Mouse (Mus musculus) neural tube, embryonic 12.5 days (tissue): Measurements from ENCODE around the gene Apobec1. TPM values are rescaled to one million over a fixed set of nuclear protein-coding genes. Genes with fewer than 3 reads are reported as not detected.

Experiments used
- ATAC-seq: fragments of 200-750 bp; cut with Nextera tagmentation; 2 replicates; pipeline ENCODE4 v1.8.0; 2017; ENCODE audit warnings: low read depth, mild to moderate bottlenecking, moderate TSS enrichment, moderate library complexity; ENCODE audit not compliant: low FRiP score
- H3K27ac ChIP-seq: fragments of 300-500 bp; sonication (generic); 2 replicates; pipeline ENCODE4 v1.5.1; 2016
- H3K27me3 ChIP-seq: fragments of 300-500 bp; sonication (generic); replicated peaks from 2 replicates; pipeline ENCODE4 v1.6.1; 2016; ENCODE audit warnings: mild to moderate bottlenecking
- H3K36me3 ChIP-seq: fragments of 300-500 bp; sonication (generic); 2 replicates; pipeline ENCODE4 v1.6.1; 2016; ENCODE audit warnings: mild to moderate bottlenecking
- H3K4me1 ChIP-seq: fragments of 300-500 bp; sonication (generic); 2 replicates; pipeline ENCODE4 v1.6.1; 2016
- H3K4me2 ChIP-seq: fragments of 300-500 bp; sonication (generic); replicated peaks from 2 replicates; pipeline ENCODE4 v1.6.1; 2016; ENCODE audit warnings: mild to moderate bottlenecking
- H3K4me3 ChIP-seq: fragments of 300-500 bp; sonication (generic); 2 replicates; pipeline ENCODE4 v1.5.1; 2016
- H3K9ac ChIP-seq: fragments of 300-500 bp; sonication (generic); 2 replicates; pipeline ENCODE4 v1.6.1; 2016; ENCODE audit warnings: mild to moderate bottlenecking
- H3K9me3 ChIP-seq: fragments of 300-500 bp; sonication (generic); 2 replicates; pipeline ENCODE4 v1.6.1; 2016; ENCODE audit warnings: mild to moderate bottlenecking
- WGBS: fragments of 180-500 bp; shearing (Covaris S2); methylation state at CpG from one replicate; pipeline ENCODE4 v1.1.7; 2016; 5-methylcytosine and 5-hydroxymethylcytosine counted together
- polyA plus RNA-seq: library from polyadenylated mRNA; unstranded; fragments of >200 nt; fragmentation: Nextera tagmentation; extraction: Ambion mirVana; gene quantifications from 2 replicates; pipeline ENCODE4 v1.2.1, GENCODE M21; 2016

The Apobec1 gene
- polyA plus RNA-seq, 1 experiment from 2014 or later = 2.1 TPM

DNA sequence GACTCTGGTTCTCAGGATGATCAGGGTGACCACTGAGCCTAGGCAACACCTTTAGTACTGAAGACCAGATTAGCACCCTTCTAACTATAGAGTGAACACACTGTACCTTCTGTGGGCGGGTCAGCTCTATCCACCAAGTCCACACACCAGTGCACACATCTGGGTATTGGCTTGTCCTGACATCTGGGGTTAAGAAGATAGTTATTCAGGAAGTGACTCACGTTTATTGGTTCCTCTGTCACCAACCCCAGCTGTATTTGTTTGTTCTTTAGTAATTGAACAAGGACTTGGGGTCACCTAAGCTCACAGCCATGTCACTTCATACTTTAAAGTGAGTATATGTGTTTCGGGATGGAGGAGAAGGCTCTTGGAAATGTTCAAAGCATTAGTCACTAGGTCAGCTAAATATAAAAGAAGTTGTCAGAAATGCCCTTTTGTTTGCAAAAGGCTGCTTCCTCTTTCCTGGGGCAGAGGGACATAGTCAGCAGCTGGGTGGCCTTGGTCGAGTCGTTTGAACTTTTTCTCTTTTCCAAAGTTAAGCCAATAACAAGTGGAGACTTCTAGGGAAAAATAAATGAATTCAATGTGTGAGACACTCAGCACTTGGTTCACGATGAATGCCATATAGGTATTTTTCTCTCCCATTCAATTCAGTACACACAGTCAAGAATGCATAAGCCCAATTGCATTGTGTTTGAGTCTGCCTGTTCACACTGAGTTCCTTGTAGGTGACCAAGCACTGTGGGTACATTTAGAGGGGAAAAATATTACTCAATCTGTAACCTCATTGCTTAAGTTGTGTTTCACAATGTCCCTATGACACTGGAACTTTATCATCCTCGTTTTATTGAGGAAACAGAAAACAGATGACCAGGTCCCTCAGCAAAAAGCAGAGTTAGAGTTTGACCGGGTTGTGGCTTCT is 31.3 kb downstream of the Apobec1 start:
- H3K4me1 ChIP-seq = no peaks in the 10 kb centered on the region
- H3K9ac ChIP-seq = no peak overlapping the region
- ATAC-seq = no peak
- H3K36me3 ChIP-seq = no peaks in the 10 kb centered on the region
- no peak overlapping the region for H3K4me2 ChIP-seq
- H3K9me3 ChIP-seq = no peaks in the 10 kb centered on the region
- no peaks in the 10 kb centered on the region for H3K27me3 ChIP-seq
- whole genome bisulfite sequencing = 75% methylated on average over 8 of the region's 8 CpGs
- no peak overlapping the region for H3K27ac ChIP-seq
- no peak overlapping the region for H3K4me3 ChIP-seq

DNA sequence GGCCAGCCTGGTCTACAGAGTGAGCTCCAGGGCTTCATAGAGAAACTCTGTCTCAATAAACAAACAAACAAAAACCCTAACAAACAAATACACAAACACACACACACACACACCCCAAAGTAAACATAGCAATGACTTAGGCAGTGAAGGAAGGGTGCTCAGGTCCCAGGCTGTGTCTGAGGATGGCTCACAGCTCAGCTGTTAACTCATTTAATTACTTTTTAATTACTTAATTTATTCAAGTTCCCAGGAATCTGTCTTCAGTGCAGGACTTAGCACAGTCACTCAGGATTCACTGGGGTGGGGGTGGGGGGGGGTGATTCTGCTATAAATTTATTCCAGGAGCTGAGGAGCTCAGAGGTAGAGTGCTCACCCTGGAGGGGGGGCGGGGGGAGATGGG is 32.5 kb downstream of the Apobec1 start:
- peak; percentile 42; the same call in 1 of the 2 replicates for ATAC-seq
- Histone ChIP-seq H3K36me3 (no peaks in the 10 kb centered on the region), H3K9ac (no peak overlapping the region), H3K4me3 (no peak overlapping the region), H3K4me1 (no peaks in the 10 kb centered on the region), H3K27me3 (no peaks in the 10 kb centered on the region), H3K27ac (no peak overlapping the region), H3K9me3 (no peaks in the 10 kb centered on the region), H3K4me2 (no peak overlapping the region)
- 88% methylated on average over 1 of the region's 1 CpGs for WGBS

DNA sequence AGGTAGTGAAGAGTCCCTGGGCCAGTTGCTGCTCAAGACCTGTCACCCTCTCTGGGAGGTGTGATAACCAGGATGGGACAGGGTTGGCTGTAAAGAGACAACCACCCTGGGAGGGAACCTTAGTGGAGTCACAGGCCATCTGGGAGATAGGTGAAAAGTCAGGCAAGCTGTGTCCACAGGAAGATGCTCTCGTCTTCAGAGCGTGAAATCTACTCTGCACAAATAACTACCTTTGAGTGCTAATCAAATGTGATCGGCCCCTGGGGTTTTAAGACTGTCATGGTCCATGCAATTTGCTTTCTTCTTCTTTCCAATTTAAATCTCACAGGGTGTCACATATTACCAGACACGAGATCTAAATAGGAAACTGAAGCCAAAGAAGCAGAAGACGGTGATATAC is 33.1 kb downstream of the Apobec1 start:
- no peak for ATAC-seq
- Histone ChIP-seq H3K4me2 (no peak overlapping the region), H3K27me3 (no peaks in the 10 kb centered on the region), H3K4me1 (no peaks in the 10 kb centered on the region), H3K36me3 (no peaks in the 10 kb centered on the region), H3K9ac (no peak overlapping the region), H3K9me3 (no peaks in the 10 kb centered on the region), H3K4me3 (no peak overlapping the region), H3K27ac (no peak overlapping the region)
- WGBS = 55% methylated on average over 5 of the region's 5 CpGs

GRCm38 (mm10) chr6:122565070-122565784 is 37.0 kb downstream of the Apobec1 start:
- Histone ChIP-seq H3K27ac (no peak overlapping the region), H3K27me3 (no peaks in the 10 kb centered on the region), H3K36me3 (no peaks in the 10 kb centered on the region), H3K9me3 (no peaks in the 10 kb centered on the region), H3K4me3 (no peak overlapping the region), H3K4me2 (no peak overlapping the region), H3K4me1 (no peaks in the 10 kb centered on the region), H3K9ac (no peak overlapping the region)
- 90% methylated on average over 9 of the region's 9 CpGs for WGBS
- ATAC-seq = no peak

DNA sequence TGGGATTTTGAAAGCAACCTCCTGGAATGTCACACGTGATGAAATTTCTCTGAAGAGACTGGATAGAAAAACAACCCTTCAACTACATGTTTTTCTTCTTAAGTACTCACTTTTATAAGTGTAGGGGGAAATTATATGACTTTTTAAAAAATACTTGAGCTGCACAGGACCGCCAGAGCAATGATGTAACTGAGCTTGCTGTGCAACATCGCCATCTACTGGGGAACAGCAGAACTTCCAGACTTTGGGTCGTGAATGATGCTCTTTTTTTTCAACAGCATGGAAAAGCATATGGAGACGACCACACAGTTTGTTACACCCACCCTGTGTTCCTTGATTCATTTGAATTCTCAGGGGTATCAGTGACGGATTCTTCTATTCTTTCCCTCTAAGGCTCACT is 39.8 kb downstream of the Apobec1 start:
- Histone ChIP-seq H3K27ac (no peak overlapping the region), H3K27me3 (no peaks in the 10 kb centered on the region), H3K4me3 (no peak overlapping the region), H3K9me3 (no peaks in the 10 kb centered on the region), H3K4me1 (no peaks in the 10 kb centered on the region), H3K4me2 (0 out of 2 replicates have a peak overlapping the region, but pooled peaks have one; percentile 34), H3K9ac (no peak overlapping the region), H3K36me3 (no peaks in the 10 kb centered on the region)
- peak; percentile 21; the same call in 1 of the 2 replicates for ATAC-seq
- 5% methylated on average over 6 of the region's 6 CpGs for WGBS

- peak overlapping the region; percentile 34 for H3K4me2 ChIP-seq
- WGBS = 86% methylated on average over 20 of the region's 20 CpGs
- no peaks in the 10 kb centered on the region for H3K36me3 ChIP-seq
- H3K9me3 ChIP-seq = no peaks in the 10 kb centered on the region
- H3K27me3 ChIP-seq = no peaks in the 10 kb centered on the region
- no peaks in the 10 kb centered on the region for H3K4me1 ChIP-seq
- H3K4me3 ChIP-seq = no peak overlapping the region
- no peak overlapping the region for H3K9ac ChIP-seq
- no peak overlapping the region for H3K27ac ChIP-seq
- ATAC-seq = peak; percentile 15; the same call in 1 of the 2 replicates
Observed at GRCm38 (mm10) chr6:122561005-122561404, 41.2 kb downstream of the Apobec1 start.

DNA sequence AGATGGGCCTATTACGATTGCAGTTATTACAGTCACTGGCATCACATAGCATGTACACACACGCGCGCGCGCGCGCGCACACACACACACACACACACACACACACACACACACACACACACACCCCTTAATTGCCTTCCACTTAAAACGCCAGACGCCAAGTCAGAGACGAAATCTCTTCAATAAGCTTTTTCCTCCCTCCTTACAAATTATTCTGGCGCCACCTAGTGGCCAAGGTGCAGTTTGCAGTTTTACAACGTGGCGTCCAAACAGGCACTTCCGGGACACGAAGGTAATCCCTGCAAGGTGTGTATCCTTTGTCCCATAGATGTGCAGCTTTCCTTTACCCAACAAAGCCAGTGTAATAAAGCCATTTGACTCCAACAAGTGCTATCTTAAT is 41.8 kb downstream of the Apobec1 start:
- Histone ChIP-seq H3K27ac (no peak overlapping the region), H3K4me1 (no peaks in the 10 kb centered on the region), H3K4me2 (peak overlapping the region; percentile 34), H3K9ac (no peak overlapping the region), H3K27me3 (no peaks in the 10 kb centered on the region), H3K36me3 (no peaks in the 10 kb centered on the region), H3K4me3 (no peak overlapping the region), H3K9me3 (no peaks in the 10 kb centered on the region)
- WGBS = 21% methylated on average over 17 of the region's 17 CpGs
- peak; percentile 39 for ATAC-seq

- Histone ChIP-seq H3K36me3 (no peaks in the 10 kb centered on the region), H3K9ac (no peak overlapping the region), H3K9me3 (no peaks in the 10 kb centered on the region), H3K4me2 (peak overlapping the region; percentile 43), H3K4me1 (no peaks in the 10 kb centered on the region), H3K27me3 (no peaks in the 10 kb centered on the region), H3K4me3 (no peak overlapping the region), H3K27ac (no peak overlapping the region)
- 25% methylated on average over 15 of the region's 15 CpGs for WGBS
- no peak for ATAC-seq
Observed at GRCm38 (mm10) chr6:122556959-122557561, 45.2 kb downstream of the Apobec1 start.

DNA sequence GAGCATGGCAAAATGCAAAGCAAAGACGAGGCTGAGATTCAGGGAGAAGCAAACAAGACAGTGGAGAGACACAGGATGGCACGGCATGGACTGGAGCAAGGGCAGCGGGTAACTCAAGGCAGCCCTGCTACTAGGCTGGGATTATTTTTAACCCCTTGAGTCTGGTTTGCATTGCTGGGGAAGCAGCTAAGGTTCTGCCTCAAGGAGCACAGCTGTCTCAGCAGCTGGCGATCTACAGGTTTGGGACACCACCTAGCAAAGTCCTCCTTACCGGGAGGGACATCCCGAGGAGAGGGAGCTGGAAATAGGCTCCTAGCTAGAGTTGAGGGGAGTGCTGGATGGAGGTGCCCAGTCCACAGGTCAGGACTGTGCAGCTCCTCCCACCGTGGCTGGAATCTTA is 47.0 kb downstream of the Apobec1 start:
- no peak for ATAC-seq
- Histone ChIP-seq H3K9ac (no peak overlapping the region), H3K27me3 (no peaks in the 10 kb centered on the region), H3K4me1 (no peaks in the 10 kb centered on the region), H3K36me3 (no peaks in the 10 kb centered on the region), H3K9me3 (no peaks in the 10 kb centered on the region), H3K4me3 (no peak overlapping the region), H3K27ac (no peak overlapping the region), H3K4me2 (no peak overlapping the region)
- WGBS = 64% methylated on average over 7 of the region's 7 CpGs

DNA sequence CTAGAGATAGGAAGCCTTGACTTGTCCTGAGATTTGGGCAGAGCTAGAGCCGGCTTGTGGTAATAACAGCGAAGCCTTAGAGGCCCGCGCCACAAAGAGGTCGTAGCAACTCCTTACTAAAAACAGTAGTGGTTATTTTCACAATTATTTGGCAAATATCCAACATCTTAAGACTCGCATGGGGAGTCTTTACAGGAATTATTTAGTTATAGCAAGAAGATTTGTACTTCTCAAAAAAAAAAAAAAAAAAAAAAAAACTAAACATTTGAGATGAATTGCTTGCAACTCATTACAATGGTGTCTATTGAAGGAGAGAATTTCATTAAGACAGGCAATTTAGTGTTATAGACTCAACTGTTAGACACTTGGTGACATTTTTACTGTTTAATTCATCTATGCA is 48.1 kb downstream of the Apobec1 start:
- no peak overlapping the region for H3K4me3 ChIP-seq
- no peaks in the 10 kb centered on the region for H3K9me3 ChIP-seq
- H3K27me3 ChIP-seq = no peaks in the 10 kb centered on the region
- H3K4me2 ChIP-seq = no peak overlapping the region
- 82% methylated on average over 6 of the region's 6 CpGs for WGBS
- no peak for ATAC-seq
- H3K9ac ChIP-seq = no peak overlapping the region
- no peak overlapping the region for H3K27ac ChIP-seq
- no peaks in the 10 kb centered on the region for H3K36me3 ChIP-seq
- no peaks in the 10 kb centered on the region for H3K4me1 ChIP-seq

DNA sequence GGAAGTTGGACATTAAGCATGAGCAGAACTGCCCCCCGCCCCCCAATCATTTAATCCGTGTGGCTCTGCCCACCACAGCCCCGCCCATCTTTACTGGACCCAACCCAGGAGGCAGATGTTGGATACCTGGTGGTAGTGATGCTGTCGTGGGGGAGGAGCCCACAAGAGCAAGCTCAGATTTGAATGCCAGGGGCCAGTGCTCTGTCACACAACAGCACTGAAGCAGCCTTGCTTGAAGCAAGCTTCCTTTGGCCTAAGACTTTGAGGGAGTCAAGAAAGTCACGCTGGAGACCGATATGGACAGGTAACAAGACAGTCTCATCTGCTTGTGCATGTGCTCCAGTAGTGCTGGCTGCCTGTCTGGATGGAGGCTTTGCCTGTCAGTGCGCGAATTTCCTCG is 48.6 kb downstream of the Apobec1 start, which contains the start of gene Aicda:
Aicda (plus strand) TSS at position 196 of the 400 bp plus-strand sequence.
- Histone ChIP-seq H3K27me3 (no peaks in the 10 kb centered on the region), H3K4me2 (no peak within 1 kb of the TSS), H3K9ac (no peak within 1 kb of the TSS), H3K27ac (no peak within 1 kb of the TSS), H3K36me3 (no peaks in the 10 kb centered on the region), H3K4me1 (no peaks in the 10 kb centered on the region), H3K4me3 (no peak within 1 kb of the TSS), H3K9me3 (no peaks in the 10 kb centered on the region)
- ATAC-seq = no peak
- WGBS = 61% methylated on average over 9 of the region's 9 CpGs

- no peak for ATAC-seq
- 86% methylated on average over 10 of the region's 10 CpGs for WGBS
- H3K27ac ChIP-seq = no peak overlapping the region
- no peaks in the 10 kb centered on the region for H3K27me3 ChIP-seq
- no peak overlapping the region for H3K4me3 ChIP-seq
- no peak overlapping the region for H3K4me2 ChIP-seq
- no peaks in the 10 kb centered on the region for H3K36me3 ChIP-seq
- no peaks in the 10 kb centered on the region for H3K9me3 ChIP-seq
- no peaks in the 10 kb centered on the region for H3K4me1 ChIP-seq
- no peak overlapping the region for H3K9ac ChIP-seq
Observed at GRCm38 (mm10) chr6:122545948-122546347, 56.3 kb downstream of the Apobec1 start.
